Mouse (Mus musculus) retina, embryonic 14.5 days (tissue): Measurements from ENCODE around the gene Cfap54.

Experiments used
- DNase-seq: peaks from one replicate; pipeline ENCODE4 v3.0.0-alpha.2; 2015; ENCODE audit warnings: low spot score

Gene Cfap54

DNA sequence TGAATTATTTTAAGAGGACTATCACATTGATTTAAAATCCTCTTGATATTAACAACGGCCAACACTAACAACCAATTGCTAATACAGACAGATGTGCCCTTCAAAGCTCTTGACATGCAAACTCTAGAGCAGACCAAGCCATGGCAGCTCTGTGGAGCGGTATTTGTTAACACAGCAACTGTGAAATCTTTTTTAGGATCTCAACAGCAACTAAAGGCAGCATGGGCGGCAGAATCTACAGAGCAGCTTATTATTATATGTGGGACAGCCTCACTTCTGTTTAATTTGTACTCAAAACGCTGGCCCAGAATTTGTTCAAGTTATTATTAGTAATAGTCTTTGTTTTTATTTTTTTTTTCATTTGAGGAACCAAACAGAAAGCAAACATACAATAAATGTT, 28.1 kb downstream of the Cfap54 start:
- DNase-seq, result no peak

GRCm38 (mm10) chr10:93051016-93051726, 30.2 kb downstream of the Cfap54 start:
- DNase-seq, result peak; percentile 94

DNA sequence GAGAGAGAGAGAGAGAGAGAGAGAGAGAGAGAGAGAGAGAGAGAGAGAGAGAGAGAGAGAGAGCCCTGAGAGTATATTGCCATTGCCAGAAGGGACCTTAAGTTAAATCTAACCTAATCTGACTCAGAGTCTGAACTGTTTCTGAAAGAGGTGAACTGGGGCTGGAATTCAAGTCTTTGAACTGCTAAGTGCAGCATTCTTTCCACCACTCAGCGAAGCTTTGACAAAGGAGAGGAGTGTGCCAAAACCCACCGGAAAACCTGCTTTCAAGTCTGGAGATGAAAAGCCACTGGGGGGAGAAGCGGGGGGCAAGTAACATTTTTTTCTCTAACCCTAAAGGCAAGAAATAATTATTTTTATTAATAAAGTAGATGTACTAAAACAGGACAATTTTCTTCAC, 30.8 kb downstream of the Cfap54 start:
- no peak for DNase-seq

DNA sequence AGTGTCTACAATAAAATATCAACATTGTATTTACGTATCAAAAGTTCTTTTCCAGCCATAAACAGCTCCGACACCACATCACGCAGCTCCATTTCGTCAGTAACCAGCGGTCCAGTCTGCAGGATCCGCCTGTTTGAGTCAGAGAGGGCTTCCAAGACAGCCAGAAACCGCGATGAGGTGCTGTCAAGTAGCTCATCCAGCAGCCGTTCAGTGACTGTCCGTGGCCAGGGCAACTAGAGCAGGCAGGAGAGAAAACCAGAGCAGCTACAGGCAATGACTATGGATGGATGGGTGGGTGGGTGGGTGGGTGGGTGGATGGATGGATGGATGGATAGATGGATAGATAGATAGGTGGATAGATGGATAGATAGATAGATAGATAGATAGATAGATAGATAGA, 38.2 kb downstream of the Cfap54 start:
- DNase-seq, result no peak

- DNase-seq, result no peak
These were observed 39.6 kb downstream of the Cfap54 start for GRCm38 (mm10) chr10:93041850-93042249.

- no peak for DNase-seq
These were observed 40.0 kb downstream of the Cfap54 start for GRCm38 (mm10) chr10:93041392-93041791.

DNA sequence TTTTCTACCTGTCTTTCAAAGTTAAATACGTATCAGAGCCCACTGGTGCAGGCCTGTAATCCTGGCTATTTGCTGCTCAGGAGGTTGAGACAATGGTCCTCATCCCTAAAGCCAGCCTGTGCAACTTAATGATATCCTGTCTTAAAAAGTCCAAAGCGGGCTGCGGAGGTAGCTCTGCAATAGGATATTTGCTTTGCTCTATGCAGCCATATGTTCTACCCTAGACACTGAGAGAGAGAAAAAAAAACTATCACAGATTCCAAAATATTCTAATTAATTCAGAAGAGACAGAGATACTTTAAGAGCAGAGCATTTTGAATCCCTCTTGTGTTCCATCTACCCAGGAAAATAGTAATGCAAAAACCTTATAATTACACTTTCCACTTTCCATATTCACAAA, 44.9 kb downstream of the Cfap54 start:
- DNase-seq, result no peak

GRCm38 (mm10) chr10:93035489-93035888, 45.9 kb downstream of the Cfap54 start:
- no peak for DNase-seq

- DNase-seq, result no peak
These were observed 58.1 kb downstream of the Cfap54 start for GRCm38 (mm10) chr10:93023295-93023694.

GRCm38 (mm10) chr10:93014059-93014795, 67.2 kb downstream of the Cfap54 start:
- DNase-seq, result peak; percentile 91

DNA sequence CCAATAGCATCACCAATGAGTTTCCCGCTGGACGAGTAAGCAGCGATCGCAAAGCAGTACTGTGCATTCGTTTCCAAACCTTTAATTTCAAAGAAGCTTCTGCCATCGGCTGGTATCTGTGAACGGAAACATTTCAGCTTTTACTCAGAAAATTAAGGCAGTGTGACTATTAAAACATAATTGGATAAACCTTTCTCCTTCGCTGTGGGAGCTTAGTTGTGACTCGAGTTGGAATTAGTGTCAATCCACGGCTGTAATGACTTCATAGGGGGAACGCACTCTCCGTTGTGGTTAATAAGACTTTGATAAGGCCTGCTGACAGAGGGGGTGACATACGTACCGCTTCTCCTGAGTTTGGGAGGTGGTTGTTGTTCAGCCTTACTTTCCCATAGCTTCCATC, 70.3 kb downstream of the Cfap54 start:
- no peak for DNase-seq

DNA sequence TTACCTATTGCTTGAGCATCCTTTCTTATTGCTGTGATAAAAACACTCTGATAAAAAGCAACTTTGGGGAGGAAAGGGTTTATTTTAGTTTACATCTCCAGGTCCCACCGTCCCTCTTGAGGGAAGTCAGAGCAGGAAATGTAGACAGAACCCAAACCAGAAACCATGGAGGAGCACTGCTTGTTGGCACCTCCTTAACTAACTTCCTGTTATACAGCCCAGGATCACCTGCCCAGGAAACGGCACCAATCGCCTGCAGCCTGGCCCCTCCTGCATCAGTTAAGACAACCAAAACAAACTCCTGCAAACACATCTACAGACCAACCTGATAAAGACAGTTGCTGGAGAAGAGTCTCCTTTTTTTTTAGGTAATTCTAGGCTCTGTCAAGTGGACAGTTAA, 74.4 kb downstream of the Cfap54 start:
- no peak for DNase-seq

DNA sequence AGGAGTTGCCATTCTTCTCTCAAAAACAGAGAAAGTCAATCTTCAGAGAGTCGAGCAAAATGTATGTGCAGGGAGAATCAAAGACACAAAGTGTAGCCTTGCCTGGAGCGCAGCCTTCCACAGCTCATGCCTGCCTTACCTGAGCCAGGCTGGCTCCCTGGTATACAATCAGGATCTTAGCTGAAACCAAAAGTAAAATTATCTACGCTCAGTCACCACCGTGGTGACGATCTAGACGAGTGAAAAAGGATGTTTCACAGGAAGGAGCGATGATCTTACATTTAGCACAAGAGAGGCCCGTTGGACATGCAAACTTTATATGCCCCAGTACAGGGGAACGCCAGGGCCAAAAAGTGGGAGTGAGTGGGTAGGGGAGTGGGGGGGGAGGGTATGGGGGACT, 75.0 kb downstream of the Cfap54 start:
- DNase-seq, result no peak

DNA sequence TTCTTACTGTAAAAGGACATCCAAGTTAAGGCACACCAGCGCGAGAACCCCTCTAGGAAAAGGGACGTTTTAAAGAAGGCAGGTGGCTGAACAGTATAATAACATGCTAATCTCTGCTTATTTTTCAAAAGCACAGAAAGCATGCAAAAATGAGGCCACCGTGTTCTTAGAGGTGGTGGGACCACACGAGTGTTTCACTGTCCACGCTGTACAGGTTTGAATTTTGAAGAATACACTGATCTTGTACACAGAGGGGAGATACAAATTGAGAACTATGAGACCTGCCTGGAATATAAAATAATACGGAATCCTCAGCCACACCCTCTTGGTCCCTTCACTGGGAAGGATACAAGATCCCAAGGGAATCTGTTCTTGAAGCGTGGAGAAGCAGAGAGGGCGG, 82.9 kb downstream of the Cfap54 start:
- no peak for DNase-seq

- no peak for DNase-seq
These were observed 86.2 kb downstream of the Cfap54 start for GRCm38 (mm10) chr10:92995186-92995585.

DNA sequence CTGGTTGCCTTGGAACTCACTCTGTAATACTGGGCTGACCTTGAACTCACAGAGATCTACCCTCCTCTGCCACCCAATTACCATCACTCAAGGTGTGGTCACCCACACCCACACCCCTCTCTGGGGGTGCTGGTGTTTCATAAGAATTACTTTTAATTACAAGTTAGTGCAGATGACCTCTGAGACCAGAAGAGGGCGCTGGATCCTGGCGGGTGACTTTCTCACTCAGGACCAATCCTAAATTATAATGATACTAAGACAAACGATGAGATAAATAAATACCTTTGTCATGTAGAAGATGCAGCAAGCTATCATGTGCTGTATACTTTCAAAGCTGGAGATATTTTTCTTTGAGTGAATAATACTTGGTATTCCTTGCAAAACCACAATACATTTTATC, 87.1 kb downstream of the Cfap54 start:
- DNase-seq, result no peak

DNA sequence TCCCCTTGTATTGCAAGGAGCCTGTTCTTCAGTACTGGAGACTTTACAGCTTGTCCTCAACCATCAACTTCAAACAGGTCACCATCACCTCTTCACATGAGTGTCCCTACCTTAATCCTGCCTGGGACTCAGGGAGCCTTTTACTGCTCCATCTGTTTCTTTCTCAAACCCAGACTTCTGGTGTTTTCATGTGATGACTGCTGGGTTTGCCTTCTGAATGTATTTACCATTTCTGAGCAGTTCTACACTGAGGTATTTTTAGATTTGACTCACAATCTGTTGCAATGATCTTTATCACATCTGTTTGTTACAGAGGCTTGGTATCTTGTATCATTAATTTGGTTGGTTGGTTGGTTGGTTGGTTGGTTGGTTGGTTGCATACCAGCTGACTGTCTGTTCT, 88.9 kb downstream of the Cfap54 start:
- DNase-seq, result no peak

GRCm38 (mm10) chr10:92990576-92990975, 90.8 kb downstream of the Cfap54 start:
- DNase-seq, result no peak

GRCm38 (mm10) chr10:92965134-92965533, 116.3 kb downstream of the Cfap54 start:
- no peak for DNase-seq

DNA sequence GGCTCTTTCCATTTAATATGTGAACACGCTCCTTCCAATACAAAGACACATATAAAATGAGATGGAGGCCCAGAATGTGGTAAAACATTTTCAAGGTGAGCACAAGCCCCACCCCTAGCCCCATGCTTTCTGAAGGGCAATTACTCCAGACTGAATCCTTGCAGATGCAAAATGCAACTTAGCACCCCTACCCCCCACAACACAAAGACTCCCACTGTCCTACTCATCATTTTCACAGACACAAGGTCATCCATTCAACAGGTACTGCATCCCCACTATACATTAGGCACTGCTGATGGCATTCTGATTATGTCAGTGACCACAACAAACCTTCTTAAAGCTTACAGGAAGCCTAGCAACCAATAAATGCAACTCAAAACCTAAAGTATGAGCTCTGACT, 131.4 kb downstream of the Cfap54 start:
- no peak for DNase-seq

GRCm38 (mm10) chr10:92942848-92943645, 138.4 kb downstream of the Cfap54 start:
- DNase-seq, result no peak

DNA sequence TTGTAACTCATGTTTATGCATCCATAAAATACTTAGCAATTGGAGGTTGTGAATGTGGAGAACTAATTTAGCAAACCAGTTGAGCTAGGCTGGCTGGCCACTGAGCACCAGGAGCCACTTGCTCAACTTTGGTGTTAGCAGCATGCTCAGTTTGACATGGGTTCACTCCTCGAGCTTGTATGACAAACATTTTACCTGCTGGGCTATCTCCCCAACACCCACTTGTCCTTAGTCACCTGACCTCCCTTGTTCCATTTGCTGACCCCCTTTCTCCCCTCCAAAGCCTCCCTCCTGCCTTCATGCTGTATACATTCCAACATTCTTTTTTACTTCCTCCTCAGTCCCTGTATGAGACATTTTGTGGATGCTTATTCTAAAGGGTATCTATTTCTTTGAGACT, 139.8 kb downstream of the Cfap54 start:
- no peak for DNase-seq

- no peak for DNase-seq
These were observed 143.6 kb downstream of the Cfap54 start for GRCm38 (mm10) chr10:92937741-92938285.
